Mouse (Mus musculus) erythroblast, embryonic 14.5 days (primary cell): ENCODE measurements around the gene Tbx21.

Source experiments
- GATA1 ChIP-seq: IDR thresholded peaks from 2 replicates; pipeline ENCODE4 v1.6.1; 2012; ENCODE audit warnings: low read length, inconsistent platforms, mixed read lengths
- TAL1 ChIP-seq: IDR thresholded peaks from 3 replicates; pipeline ENCODE4 v1.6.1; 2012; ENCODE audit warnings: low read length, inconsistent platforms, mixed read lengths

DNA sequence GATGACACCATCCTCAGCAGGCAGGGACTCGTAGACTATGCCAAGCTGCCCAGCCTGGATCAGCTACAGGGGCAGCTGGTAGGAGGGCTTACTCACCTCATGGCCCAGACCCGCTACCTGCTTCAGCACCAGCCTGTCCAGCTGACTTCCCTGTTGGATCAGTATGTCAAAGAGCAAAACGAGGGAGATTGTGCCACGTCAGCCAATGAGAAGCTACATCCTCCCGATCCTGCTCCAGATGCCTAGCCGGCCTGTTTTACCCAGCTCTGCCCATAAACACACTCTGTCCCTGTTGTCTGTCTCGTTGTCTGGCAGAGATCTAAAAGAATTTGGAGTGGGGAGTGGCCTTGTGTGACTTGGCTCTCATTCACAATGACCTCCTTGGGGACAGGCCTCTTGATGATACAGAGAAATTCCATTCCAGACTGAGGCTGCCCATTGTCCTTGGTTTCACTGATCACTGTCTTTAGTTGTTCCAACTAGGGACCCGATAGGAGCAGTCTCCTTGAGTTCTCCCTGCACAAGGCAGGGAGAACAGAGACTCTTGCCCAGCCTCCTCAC is 67.0 kb downstream of the Tbx21 start:
- TF ChIP-seq GATA1 = no peak
- TF ChIP-seq TAL1 = no peak
